Mouse (Mus musculus): Measurements from ENCODE around the gene Ing2. TPM values are rescaled to one million over a fixed set of nuclear protein-coding genes. Genes with fewer than 3 reads are reported as not detected.

Gene Ing2
- polyA plus RNA-seq, 1 experiment from 2014 or later = 12.6 TPM

GRCm38 (mm10) chr8:47642514-47643064, 32.8 kb downstream of the Ing2 start:
- H3K36me3 ChIP-seq (ENCODE audit: control insufficient read depth, insufficient read depth, low read length) = no peaks in the 10 kb centered on the region
- no peak overlapping the region for H3K4me3 ChIP-seq (ENCODE audit: low read depth, low read length)
- H3K4me2 ChIP-seq = no peak overlapping the region
- no peak overlapping the region for H3K27ac ChIP-seq (ENCODE audit: low read depth, low read length)
- no peak overlapping the region for H3K9ac ChIP-seq (ENCODE audit: low read depth, low read length)
- peaks cover 2% of the 10 kb centered on the region for H3K9me3 ChIP-seq (ENCODE audit: control insufficient read depth, low read length)
- H3K27me3 ChIP-seq (replicated peaks; ENCODE audit: control insufficient read depth, insufficient read depth, low read length) = no peaks in the 10 kb centered on the region
- DNase-seq (ENCODE audit: low spot score) (no peak), ATAC-seq (replicated peaks; ENCODE audit: low FRiP score) (no peak)
- 86% methylated on average over 9 of the region's 9 CpGs for WGBS
- H3K4me1 ChIP-seq (replicated peaks; ENCODE audit: control insufficient read depth, insufficient read depth, low read length) = no peaks in the 10 kb centered on the region

DNA sequence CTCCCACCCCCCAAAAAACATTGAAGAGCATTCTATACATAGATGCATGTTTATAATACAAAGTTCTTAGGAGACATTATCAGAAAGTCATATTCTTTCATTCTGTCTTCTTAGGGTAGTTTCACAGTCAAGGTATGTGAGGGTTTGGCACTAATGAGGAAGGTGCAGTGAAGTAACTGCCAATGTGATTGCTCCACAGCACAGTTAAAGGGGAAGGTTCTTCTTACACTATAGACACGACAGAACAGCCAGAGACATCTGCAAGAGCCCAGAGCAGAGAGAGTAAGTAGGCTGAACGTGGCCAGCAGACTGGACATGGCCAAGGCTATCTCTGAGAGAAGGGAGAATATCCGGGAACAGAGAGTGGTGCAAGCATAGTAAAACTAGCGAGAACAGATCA, 38.2 kb downstream of the Ing2 start:
- DNase-seq (ENCODE audit: low spot score) (no peak), ATAC-seq (replicated peaks; ENCODE audit: low FRiP score) (no peak)
- Histone ChIP-seq H3K27ac (ENCODE audit: low read depth, low read length) (no peak overlapping the region), H3K27me3 (replicated peaks; ENCODE audit: control insufficient read depth, insufficient read depth, low read length) (no peaks in the 10 kb centered on the region), H3K36me3 (ENCODE audit: control insufficient read depth, insufficient read depth, low read length) (no peaks in the 10 kb centered on the region), H3K4me3 (ENCODE audit: low read depth, low read length) (no peak overlapping the region), H3K9ac (ENCODE audit: low read depth, low read length) (no peak overlapping the region), H3K9me3 (ENCODE audit: control insufficient read depth, low read length) (no peaks in the 10 kb centered on the region), H3K4me2 (no peak overlapping the region), H3K4me1 (replicated peaks; ENCODE audit: control insufficient read depth, insufficient read depth, low read length) (no peaks in the 10 kb centered on the region)
- 56% methylated on average over 4 of the region's 4 CpGs for WGBS

GRCm38 (mm10) chr8:47636032-47636431, 39.3 kb downstream of the Ing2 start:
- Histone ChIP-seq H3K4me2 (no peak overlapping the region), H3K27me3 (replicated peaks; ENCODE audit: control insufficient read depth, insufficient read depth, low read length) (no peaks in the 10 kb centered on the region), H3K36me3 (ENCODE audit: control insufficient read depth, insufficient read depth, low read length) (no peaks in the 10 kb centered on the region), H3K4me1 (replicated peaks; ENCODE audit: control insufficient read depth, insufficient read depth, low read length) (no peaks in the 10 kb centered on the region), H3K9ac (ENCODE audit: low read depth, low read length) (no peak overlapping the region), H3K4me3 (ENCODE audit: low read depth, low read length) (no peak overlapping the region), H3K27ac (ENCODE audit: low read depth, low read length) (no peak overlapping the region), H3K9me3 (ENCODE audit: control insufficient read depth, low read length) (no peaks in the 10 kb centered on the region)
- 56% methylated on average over 3 of the region's 3 CpGs for WGBS
- ATAC-seq (replicated peaks; ENCODE audit: low FRiP score) (no peak), DNase-seq (ENCODE audit: low spot score) (no peak)

DNA sequence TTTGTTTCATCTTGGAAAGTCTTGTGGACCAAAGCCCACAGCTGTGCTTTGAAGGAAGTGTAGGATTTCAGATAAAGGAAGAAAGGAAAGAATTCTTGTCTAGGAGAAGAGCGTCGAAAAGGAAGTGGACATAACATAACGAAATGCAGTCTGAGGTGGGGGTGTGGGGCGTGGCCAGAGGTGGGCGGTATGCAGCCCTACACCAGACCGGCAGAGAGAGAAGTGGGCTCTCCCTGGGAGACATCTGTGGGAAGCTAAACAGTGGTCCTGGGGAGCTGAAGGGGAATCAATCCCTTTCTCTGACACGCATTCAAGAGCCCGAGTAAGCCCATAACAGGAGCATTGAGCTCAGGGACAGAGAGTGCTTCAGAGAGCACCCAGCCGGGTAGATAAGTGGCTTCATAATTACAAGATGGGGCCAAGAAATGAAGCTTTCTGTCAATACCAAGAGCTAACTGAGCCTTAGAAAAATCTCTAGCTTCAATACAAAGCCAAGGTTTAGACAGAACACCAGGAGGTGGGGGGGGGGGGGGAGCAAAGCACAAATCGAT, 40.5 kb downstream of the Ing2 start:
- no peak for ATAC-seq (replicated peaks; ENCODE audit: low FRiP score)
- H3K4me1 ChIP-seq (replicated peaks; ENCODE audit: control insufficient read depth, insufficient read depth, low read length) = no peaks in the 10 kb centered on the region
- H3K9ac ChIP-seq (ENCODE audit: low read depth, low read length) = no peak overlapping the region
- WGBS = 45% methylated on average over 10 of the region's 10 CpGs
- H3K36me3 ChIP-seq (ENCODE audit: control insufficient read depth, insufficient read depth, low read length) = no peaks in the 10 kb centered on the region
- no peaks in the 10 kb centered on the region for H3K27me3 ChIP-seq (replicated peaks; ENCODE audit: control insufficient read depth, insufficient read depth, low read length)
- H3K27ac ChIP-seq (ENCODE audit: low read depth, low read length) = no peak overlapping the region
- H3K4me3 ChIP-seq (ENCODE audit: low read depth, low read length) = no peak overlapping the region
- H3K4me2 ChIP-seq = no peak overlapping the region
- H3K9me3 ChIP-seq (ENCODE audit: control insufficient read depth, low read length) = no peaks in the 10 kb centered on the region
- DNase-seq (ENCODE audit: low spot score) = no peak

- no peak overlapping the region for H3K27ac ChIP-seq (ENCODE audit: low read depth, low read length)
- no peak overlapping the region for H3K4me2 ChIP-seq
- ATAC-seq (replicated peaks; ENCODE audit: low FRiP score) (no peak), DNase-seq (ENCODE audit: low spot score) (no peak)
- H3K9ac ChIP-seq (ENCODE audit: low read depth, low read length) = no peak overlapping the region
- no peaks in the 10 kb centered on the region for H3K9me3 ChIP-seq (ENCODE audit: control insufficient read depth, low read length)
- no peak overlapping the region for H3K4me3 ChIP-seq (ENCODE audit: low read depth, low read length)
- H3K36me3 ChIP-seq (ENCODE audit: control insufficient read depth, insufficient read depth, low read length) = no peaks in the 10 kb centered on the region
- 73% methylated on average over 1 of the region's 1 CpGs for WGBS
- H3K4me1 ChIP-seq (replicated peaks; ENCODE audit: control insufficient read depth, insufficient read depth, low read length) = no peaks in the 10 kb centered on the region
- no peaks in the 10 kb centered on the region for H3K27me3 ChIP-seq (replicated peaks; ENCODE audit: control insufficient read depth, insufficient read depth, low read length)
Observed at GRCm38 (mm10) chr8:47621144-47621543, 54.2 kb downstream of the Ing2 start.

Other genes starting within 250 kb of the Ing2 start
- 1.7 and 2.6 TPM in 2 replicates for gene Stox2, start 229.2 kb downstream of the Ing2 start, polyA plus RNA-seq (2014; fragmentation: Nextera tagmentation; extraction: Ambion mirVana)
- gene Trappc11, start 142.1 kb downstream of the Ing2 start, polyA plus RNA-seq (2014; fragmentation: Nextera tagmentation; extraction: Ambion mirVana) = 27.8 and 35.0 TPM in 2 replicates
- gene Rwdd4a, start 141.9 kb downstream of the Ing2 start, polyA plus RNA-seq (2014; fragmentation: Nextera tagmentation; extraction: Ambion mirVana) = 47.7 and 52.6 TPM in 2 replicates
- 22.2 and 27.9 TPM in 2 replicates for gene Cdkn2aip, start 38.4 kb upstream of the Ing2 start, polyA plus RNA-seq (2014; fragmentation: Nextera tagmentation; extraction: Ambion mirVana)
- gene Cldn24, start 146.6 kb upstream of the Ing2 start, polyA plus RNA-seq (2014; fragmentation: Nextera tagmentation; extraction: Ambion mirVana) = not detected in 2 replicates
- gene Cldn22, start 148.9 kb upstream of the Ing2 start, polyA plus RNA-seq (2014; fragmentation: Nextera tagmentation; extraction: Ambion mirVana) = not detected in 2 replicates